Comparison of ENCODE assay signal across 8 mouse cellular contexts in the genomic region with DNA sequence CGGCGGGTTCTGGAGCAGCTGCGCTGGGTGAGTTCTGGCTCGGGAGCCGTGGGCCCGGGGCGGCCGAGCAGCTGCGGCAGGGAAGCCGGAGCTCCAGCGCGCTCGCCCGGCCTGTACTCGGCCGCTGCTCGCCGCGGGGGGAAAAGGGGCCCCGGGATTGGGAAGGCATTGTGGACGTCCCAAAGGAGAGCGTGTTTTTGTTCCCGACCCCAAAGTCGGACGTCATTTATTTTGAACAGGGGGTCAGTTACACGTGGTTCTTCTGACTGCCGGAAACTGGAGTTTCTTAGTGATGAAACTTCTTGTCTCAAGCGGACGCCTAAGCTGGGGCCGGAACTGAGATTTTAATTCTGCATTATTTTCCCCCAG. TPM values are rescaled to one million over a fixed set of nuclear protein-coding genes. Genes with fewer than 3 reads are reported as not detected.
A peak's percentile ranks its signal among the peaks of the same experiment; 100 is the strongest.
DNase-seq lines count a peak whose midpoint lies in the region; ATAC-seq and TF ChIP-seq lines count a peak whose summit lies in the region.

No protein-coding gene starts in this region.

- H3K4me2 ChIP-seq in hindbrain, embryonic 11.5 days (replicated peaks; ENCODE audit: low read depth, low read length): peak overlapping the region; percentile 69

- H3K4me3 ChIP-seq in left cerebral cortex, adult 2 months: peak overlapping the region; percentile 78
- peak overlapping the region; percentile 84 for H3K4me3 ChIP-seq in hindbrain, embryonic 11.5 days (ENCODE audit: low read depth, low read length)

- H3K9me3 ChIP-seq in hindbrain, embryonic 11.5 days (ENCODE audit: control insufficient read depth, low read length): no peaks in the 10 kb centered on the region

- peak overlapping the region; percentile 77 for H3K27ac ChIP-seq in left cerebral cortex, adult 2 months
- H3K27ac ChIP-seq in hindbrain, embryonic 11.5 days (ENCODE audit: low read depth, low read length): peak overlapping the region; percentile 93

- H3K9ac ChIP-seq in hindbrain, embryonic 11.5 days (ENCODE audit: low read depth, low read length): peak overlapping the region; percentile 82

- no peaks in the 10 kb centered on the region for H3K27me3 ChIP-seq in hindbrain, embryonic 11.5 days (ENCODE audit: control insufficient read depth, insufficient read depth, low read length)

- intact Hi-C loops in left cerebral cortex, adult 2 months (cut with DNase I): loop anchor here (1.0 to 2.0 kb wide), 4 partner anchors 57 to 119 kb away; partner anchors contain the start of genes Fbxo33, Sec23a and Trappc6b

- H3K36me3 ChIP-seq in hindbrain, embryonic 11.5 days (ENCODE audit: control insufficient read depth, insufficient read depth, low read length): no peaks in the 10 kb centered on the region

- TF ChIP-seq POLR2A in brain, embryonic 14.5 days (IDR thresholded peaks at IDR 0.05; ENCODE audit: borderline replicate concordance, extremely low read depth, insufficient read depth, insufficient read length, poor library complexity, severe bottlenecking): no peak

- no peaks in the 10 kb centered on the region for H3K4me1 ChIP-seq in hindbrain, embryonic 11.5 days (replicated peaks; ENCODE audit: control insufficient read depth, insufficient read depth, low read length)

- under 1% methylated on average over 30 of the region's 30 CpGs for WGBS in hindbrain, embryonic 11.5 days

- ATAC-seq in hindbrain, embryonic 11.5 days (ENCODE audit: low FRiP score): peak; percentile 81
- no peak for ATAC-seq in erythroid progenitor cell, adult 5-6 weeks (replicated peaks; ENCODE audit: low FRiP score, poor library complexity, severe bottlenecking)

- no peak for DNase-seq in left cerebral cortex, adult 2 months (ENCODE audit: extremely low spot score in 1 of 2, low spot score in 2 of 2)
- DNase-seq in left cerebral cortex, adult 18-20 months (ENCODE audit: low spot score in 2 of 2): no peak
- peak; percentile 77 for DNase-seq in brain, embryonic 14.5 days (ENCODE audit: low read depth)
- DNase-seq in hindbrain, embryonic 11.5 days (ENCODE audit: low spot score): no peak
- peak; percentile 59 for DNase-seq in lung, postnatal 36 days
- DNase-seq in ovary, postnatal 10 days (ENCODE audit: low spot score): no peak
- no peak for DNase-seq in urinary bladder, adult 18-20 months (ENCODE audit: low spot score in 2 of 2)

- TF ChIP-seq CTCF in left cerebral cortex, adult 2 months (IDR thresholded peaks at IDR 0.05): no peak
- TF ChIP-seq CTCF in brain, embryonic 14.5 days (IDR thresholded peaks at IDR 0.05; ENCODE audit: borderline replicate concordance, extremely low read depth, insufficient read depth, insufficient read length): no peak

RNA-seq across cellular contexts. Expression of gene Mia2, which starts 36.0 kb away (rescaled TPM):
- 10 to 100 TPM; 42.4 to 47.4 TPM for total RNA-seq in left cerebral cortex, adult 2 months (2021)
- total RNA-seq in left cerebral cortex, adult 18-20 months (2021): 10 to 100 TPM; 38.5 to 44.4 TPM
- polyA plus RNA-seq in brain, embryonic 14.5 days (2012; rRNA removed): 37.8 and 37.9 TPM in 2 replicates
- 60.0 and 60.8 TPM in 2 replicates for polyA plus RNA-seq in hindbrain, embryonic 11.5 days (2014; fragmentation: Nextera tagmentation; extraction: Ambion mirVana)
- 89.4 and 98.9 TPM in 2 replicates for total RNA-seq in erythroid progenitor cell, adult 5-6 weeks (2015; ENCODE audit: low replicate concordance)
- 138 and 233 TPM in 2 replicates for total RNA-seq in erythroid progenitor cell, adult 5-6 weeks (2017; ENCODE audit: low replicate concordance)

Comparison
In these comparisons a context has a peak if more than half of its experiments do, and no peak if none do; other contexts are left out.
1. DNase-seq: peak in brain, embryonic 14.5 days (single experiment) and lung, postnatal 36 days (single experiment); none in left cerebral cortex, adult 2 months (0 of 2), left cerebral cortex, adult 18-20 months (0 of 2), hindbrain, embryonic 11.5 days (single experiment), ovary, postnatal 10 days (single experiment) and urinary bladder, adult 18-20 months (0 of 2).